Mouse (Mus musculus) T-helper 17 cell (primary cell): ENCODE data around the gene Ccdc71.

ENCODE experiments used
- in situ Hi-C, 2 experiments: fragments of 300-600 bp; cut with MboI, MseI; formaldehyde crosslinking; loops; 1 replicate in 1 of 2; 2 replicates in 1 of 2; pipeline ENCODE4 v1.15.1; 2025; ENCODE audit warnings: high pct_unique_total_duplicates in 2 of 2

Gene Ccdc71

DNA sequence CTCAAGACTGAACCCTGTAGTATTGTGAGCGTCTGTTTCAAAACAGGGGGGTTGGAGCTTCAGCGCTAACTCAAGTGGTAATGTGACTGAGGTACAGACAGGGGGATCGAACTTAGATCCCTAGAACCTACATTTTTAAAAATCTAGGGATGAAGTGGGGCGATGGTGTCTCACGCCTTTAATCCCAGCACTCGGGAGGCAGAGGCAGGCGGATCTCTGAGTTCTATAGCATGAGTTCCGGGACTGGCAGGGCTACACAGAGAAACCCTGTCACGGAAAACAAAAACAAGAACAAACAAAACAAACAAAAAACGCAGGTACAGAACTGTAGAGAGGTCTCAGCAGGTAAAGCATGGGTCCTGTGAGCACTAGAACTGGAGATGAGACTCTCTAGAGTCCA is 3.4 kb upstream of the Ccdc71 start:
- in situ Hi-C loops, result no loop called here

DNA sequence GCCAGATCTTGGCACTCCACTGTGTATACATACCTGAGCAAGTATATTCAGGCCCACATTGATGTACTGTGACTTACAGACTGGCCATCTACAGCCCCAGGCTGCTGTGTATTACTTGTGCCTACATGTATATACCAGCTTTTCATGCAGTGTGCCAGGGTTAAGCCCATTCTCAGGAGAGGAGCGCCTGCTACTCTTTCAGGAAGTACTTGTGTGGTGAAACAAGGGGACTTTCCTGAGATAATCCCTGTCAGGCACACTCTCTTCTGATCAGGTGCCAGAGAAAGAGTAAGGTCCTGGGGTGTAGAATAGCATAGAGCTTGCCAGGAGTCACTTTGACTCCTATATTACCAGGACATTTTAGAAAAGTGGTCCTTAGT is 398 bp upstream of the Ccdc71 start:
- in situ Hi-C loops, result no loop called here

DNA sequence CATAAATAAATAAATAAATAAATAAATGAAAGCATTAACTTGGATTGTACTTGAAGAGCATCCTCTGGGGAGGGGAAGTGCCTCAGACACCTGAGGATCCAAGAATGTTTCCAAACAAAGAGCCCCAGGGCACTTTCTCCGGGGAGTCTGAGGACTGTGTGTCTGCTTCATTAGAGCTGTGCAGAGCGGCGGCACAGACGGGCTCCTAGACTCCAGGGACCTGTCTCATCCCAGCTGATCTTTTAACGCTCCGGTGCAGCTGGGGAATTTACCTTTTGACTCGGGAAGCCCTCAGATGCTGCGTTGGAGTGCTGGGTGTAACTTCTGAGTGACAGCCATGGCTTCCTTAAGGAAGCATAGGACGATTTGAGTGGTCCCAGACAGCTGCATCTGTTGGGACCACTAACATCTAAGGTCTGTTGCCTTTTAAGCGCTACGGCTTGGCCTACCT is 879 bp downstream of the Ccdc71 start, which contains the start of gene Klhdc8b:
Klhdc8b (minus strand) TSS at position 401 of the 451 bp plus-strand sequence.
- in situ Hi-C loops, result no loop called here

DNA sequence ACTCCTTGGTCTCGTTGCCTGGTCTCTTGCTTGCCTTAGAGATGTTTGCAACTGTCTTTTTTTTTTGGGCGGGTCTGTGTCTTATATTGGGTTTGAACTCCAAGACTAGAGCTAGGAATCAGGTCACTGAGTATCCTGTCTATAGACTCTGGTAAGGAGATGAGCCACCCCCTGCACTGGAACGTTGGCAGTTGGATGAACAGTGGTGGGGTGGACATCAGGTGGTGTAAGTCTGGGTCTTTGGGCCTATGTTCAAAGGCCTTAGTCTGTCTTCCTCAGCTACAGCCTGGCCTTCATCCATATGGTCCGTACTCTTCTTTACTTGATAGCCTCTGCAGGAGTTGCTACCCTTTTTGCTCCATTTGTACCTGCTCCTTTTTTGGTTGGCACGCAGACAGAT is 1.3 kb downstream of the Ccdc71 start:
- in situ Hi-C loops, result no loop called here

DNA sequence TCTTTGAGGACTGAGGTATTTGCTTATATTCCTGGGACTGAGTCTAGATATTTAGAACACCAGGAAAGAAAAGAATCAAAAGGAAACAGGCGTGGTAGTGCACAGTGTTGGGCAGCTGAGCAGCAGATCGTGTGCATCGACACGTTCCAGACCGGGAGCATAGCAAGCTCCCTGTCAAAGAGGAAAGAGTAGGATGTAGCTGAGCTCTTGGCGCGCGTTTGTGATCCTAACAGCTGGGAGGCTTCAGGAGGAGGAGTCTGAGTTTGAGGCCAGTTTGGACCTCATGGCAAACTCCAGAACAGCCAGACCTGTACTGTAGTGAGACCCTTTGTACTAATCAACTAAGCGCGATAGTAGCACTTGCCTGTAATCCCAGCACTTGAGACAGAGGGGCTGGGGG is 1.9 kb downstream of the Ccdc71 start:
- in situ Hi-C loops, result no loop called here

DNA sequence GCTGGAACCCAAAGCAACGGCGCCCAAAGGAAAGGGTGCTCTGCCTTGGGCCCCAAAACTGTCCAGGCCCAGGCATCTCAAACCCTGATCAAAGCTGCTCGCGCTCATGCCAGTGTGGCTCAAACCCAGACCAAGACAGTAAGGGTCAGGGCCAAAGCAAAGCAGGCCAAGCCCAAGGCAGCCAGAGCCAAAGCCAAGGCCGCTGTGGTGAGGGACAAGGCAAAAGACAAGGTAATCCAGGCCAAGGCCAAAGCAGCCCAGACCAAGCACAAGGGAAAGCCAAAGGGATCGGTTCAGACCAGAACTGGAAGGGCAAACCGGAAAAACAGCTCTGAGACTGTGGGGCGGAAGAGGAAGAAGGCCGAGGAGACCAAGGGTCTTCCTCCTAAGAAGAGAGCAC is 3.4 kb downstream of the Ccdc71 start:
- in situ Hi-C loops, result no loop called here

DNA sequence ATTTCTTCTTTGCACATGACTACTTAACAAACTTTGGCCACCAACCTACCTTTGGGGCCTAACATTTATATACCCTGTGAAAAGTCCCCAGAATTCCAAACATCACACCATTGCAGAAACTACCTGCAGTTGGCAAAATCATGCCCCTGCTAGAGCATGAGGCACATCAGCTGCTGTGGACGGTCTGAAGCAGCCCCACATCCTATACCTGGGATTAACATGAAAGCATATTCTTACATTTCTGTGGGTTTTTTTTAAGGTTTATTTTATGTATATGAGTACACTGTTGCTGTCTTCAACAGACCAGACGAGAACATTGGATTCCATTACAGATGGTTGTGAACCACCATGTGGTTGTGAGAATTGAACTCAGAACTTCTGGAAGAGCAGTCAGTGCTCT is 5.9 kb downstream of the Ccdc71 start:
- in situ Hi-C loops, result no loop called here

DNA sequence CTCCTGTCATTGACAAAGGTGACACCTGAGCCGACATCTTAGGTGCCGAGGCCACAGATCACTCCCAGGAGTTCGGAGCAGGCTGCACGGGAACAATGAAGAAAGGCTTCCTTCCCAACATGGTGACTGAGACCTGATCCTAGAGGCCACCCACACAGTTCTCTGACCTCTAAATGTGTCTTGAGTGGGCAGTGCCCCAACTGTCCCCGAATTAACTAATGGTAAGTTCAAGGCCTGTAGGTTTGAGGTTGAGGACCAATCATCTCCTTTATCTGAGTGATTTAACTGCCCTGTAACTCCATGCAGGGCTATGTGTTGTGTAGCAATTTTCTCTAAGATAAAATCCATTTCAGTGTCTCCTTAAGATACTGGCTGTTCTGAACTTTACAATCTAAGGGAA is 9.1 kb downstream of the Ccdc71 start:
- in situ Hi-C loops, result no loop called here

DNA sequence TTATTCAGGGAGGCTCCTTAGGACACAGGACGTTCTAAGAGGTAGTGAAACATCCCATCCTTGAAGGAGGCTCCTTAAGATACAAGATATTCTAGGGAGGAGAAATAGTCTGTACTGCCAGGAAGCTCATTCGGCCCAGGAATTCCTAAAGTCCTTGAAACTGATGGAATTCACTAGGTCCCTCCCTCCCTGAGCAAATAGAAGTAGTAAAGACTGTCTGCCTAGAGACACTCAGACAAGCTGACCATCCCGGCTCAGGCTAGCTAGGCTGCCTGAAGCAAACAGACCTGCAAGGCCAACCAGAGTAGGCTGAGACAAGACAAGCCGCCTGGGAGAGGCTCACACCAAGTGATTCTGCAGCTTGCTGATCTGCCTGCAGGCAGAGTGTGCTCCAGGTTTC is 9.5 kb downstream of the Ccdc71 start:
- in situ Hi-C loops, result no loop called here

DNA sequence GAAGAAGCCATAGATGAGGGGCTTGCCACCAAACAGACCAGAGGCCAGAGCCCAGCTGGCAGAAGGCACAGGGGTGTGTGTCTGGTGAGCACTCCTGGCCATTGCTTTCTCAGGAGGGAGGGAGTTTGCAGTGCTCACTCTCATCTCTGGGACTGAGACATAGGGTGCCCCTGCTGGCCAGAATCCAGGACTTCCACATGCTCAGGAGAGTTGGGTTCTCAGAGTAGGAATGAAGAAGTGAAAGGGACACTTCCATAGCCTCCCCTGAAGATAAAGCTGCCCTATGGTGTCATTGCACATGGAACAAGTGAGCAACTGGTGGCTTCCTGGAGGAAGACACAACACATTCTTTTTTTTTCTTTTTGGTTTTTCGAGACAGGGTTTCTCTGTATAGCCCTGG is 14.2 kb downstream of the Ccdc71 start:
- in situ Hi-C loops, result no loop called here

DNA sequence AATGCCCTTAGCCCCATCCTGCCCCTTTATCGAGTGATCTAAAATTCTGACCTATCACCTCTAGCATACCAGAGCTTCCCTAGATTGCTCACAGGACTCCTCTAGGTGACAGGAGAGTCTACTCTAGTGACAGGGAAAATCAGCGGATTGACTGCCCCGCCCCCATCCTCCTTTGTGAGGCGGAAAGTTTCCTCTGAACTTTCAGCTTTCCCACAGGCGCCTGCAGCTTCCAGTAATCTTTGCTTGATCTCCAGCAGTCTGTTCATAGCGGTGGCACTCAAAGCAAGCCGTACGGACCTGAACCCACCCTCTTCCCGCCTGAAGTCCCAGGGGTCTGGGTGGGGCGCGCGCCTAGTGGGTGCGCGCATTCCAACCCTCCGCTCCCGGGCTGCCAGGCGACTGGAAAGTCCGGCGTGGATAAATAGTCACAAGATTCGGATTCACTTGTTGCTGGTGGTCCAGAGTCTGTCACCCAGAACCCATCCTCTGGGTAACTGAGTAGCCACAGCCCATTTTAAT is 18.4 kb downstream of the Ccdc71 start:
- in situ Hi-C loops, result no loop called here

DNA sequence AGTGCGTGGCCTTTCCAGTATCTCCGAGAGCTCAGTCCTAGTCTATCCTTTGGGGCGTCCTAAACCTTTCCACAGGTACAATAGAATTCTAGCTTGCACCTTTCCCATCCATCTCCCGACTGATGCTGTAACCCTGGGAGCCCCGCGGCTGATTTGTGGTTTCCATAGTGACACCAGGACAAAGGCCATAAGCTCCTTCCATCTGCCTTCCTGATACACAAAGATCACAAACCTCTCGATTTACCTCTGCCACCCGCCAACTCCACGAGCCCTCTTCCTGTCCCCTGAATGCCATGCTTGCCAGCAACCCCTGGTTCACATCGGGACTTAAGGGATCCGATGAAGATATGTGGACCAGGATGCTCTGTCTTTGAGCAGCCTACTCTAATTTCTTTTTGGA is 18.9 kb downstream of the Ccdc71 start:
- in situ Hi-C loops, result no loop called here

DNA sequence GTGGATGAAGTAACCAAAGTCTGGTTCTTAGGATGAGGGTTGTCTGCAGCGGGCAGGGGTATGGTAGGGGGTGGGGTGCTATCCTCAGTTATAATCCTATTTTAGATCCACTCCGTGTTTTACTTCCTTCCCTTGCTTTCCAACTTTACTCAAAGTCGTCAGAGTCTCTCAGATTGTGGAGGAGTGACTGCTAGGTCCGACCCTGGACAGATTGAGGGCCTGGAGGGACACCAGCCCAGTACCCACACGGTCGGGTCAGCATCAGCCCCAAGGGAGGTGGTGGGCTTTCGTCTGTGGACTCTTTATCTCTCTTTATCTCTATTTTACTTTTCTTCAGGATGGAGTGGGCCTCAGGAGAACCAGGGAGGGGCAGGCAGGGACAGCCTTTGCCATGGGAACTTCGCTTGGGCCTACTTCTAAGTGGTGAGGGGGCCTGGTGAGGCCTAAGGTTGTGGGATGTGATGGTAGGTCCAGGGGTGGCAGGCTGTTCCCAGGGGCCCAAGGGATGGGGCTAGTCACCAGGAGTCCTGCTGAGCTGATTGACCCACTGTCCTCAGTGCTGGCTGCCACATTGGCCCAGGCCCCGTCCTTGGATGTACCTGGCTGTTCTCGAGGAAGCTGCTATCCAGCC is 19.5 kb downstream of the Ccdc71 start, which contains the start of gene Lamb2:
Lamb2 (plus strand) TSS at position 16 of the 631 bp plus-strand sequence.
- in situ Hi-C loops, result no loop called here

DNA sequence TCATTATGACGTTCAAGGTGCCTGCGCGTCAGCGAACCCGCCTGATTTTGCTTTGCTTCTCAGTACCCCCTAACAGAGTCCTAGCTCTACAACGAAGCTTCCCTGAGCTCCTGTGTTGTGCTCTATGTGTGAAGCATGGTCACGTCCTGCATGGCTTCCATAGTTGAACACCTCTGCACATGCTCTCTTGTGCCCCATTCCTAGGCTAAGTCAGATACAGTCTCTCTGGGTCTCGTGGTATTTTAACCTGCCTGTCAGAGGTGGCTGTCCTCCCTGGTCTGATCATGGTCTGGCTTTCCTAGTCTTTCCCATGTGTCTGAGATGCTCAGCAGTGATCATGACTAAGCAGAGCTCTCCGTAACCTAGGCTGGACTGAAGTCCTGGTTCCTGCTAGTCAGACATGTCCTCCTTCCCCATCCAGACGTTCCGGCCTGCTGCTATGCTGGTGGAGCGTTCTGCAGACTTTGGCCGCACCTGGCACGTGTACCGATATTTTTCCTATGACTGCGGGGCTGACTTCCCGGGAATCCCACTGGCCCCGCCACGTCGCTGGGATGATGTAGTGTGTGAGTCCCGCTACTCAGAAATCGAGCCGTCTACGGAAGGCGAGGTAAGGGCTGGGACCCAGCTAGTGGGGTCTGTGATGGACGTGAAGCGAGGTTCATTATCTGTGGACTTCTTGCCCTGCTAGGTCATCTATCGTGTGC is 20.6 kb downstream of the Ccdc71 start:
- in situ Hi-C loops, result no loop called here

DNA sequence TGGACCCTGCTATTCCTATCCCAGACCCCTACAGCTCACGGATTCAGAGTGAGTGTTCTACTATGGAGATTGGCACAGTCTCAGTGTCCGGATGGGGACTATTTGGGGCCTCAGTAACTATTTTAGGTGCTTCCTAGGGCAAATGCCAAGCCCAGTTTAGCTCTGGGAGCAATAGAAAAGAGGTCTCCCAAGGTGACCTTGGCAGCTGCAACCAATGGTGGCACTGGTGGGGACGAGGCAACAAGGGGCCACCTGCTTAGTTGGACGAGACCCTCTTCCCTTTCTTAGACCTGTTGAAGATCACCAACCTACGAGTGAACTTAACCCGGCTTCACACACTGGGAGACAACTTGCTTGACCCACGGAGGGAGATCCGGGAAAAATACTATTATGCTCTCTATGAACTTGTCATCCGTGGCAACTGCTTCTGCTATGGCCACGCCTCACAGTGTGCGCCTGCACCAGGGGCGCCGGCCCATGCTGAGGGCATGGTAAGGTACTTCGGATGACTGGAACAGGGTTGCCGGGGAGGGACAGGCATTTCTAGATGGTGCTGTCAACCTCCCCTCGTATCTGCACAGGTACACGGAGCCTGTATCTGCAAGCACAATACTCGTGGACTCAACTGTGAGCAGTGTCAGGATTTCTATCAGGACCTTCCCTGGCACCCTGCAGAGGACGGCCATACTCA is 21.3 kb downstream of the Ccdc71 start:
- in situ Hi-C loops, result no loop called here

DNA sequence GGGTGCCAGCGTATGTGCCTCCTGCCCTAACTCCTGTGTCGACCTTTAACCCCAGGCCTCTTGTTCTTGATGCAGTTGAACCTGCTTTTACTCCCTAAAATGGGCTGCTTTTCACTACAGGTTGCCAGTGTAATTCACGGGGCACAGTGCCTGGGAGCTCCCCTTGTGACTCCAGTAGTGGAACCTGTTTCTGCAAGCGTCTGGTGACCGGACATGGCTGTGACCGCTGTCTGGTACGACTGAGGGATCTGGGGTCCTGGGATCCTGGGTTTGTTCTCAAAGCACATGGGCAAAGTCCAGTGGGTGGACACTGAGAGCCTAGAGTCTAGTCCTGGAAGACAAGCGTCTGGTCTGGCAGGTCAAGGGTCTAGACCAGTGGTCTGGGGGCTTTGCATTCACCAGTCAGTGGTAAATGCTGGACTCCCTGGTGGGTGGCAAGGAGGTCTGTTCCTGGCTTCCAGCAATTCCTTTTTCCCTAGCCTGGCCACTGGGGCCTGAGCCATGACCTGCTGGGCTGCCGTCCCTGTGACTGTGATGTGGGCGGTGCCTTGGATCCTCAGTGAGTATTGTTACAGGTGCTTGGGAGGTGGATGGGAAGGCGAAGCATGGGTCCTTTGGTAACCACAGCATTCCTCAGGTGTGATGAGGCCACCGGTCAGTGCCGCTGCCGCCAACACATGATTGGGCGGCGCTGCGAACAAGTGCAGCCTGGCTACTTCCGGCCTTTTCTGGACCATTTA is 22.9 kb downstream of the Ccdc71 start:
- in situ Hi-C loops, result no loop called here

DNA sequence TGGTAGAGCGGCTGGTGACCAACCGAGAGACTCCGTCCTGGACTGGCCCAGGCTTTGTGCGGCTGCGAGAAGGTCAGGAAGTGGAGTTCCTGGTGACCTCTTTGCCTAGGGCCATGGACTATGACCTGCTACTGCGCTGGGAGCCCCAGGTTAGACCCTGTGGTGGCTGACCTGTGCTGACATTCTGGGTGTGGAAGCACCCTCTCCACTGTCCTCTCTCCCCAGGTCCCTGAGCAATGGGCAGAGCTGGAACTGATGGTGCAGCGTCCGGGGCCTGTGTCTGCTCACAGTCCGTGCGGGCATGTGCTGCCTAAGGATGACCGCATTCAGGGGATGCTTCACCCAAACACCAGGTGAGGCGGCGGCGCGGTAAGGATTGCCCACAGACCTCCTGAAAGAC is 23.7 kb downstream of the Ccdc71 start:
- in situ Hi-C loops, result no loop called here

DNA sequence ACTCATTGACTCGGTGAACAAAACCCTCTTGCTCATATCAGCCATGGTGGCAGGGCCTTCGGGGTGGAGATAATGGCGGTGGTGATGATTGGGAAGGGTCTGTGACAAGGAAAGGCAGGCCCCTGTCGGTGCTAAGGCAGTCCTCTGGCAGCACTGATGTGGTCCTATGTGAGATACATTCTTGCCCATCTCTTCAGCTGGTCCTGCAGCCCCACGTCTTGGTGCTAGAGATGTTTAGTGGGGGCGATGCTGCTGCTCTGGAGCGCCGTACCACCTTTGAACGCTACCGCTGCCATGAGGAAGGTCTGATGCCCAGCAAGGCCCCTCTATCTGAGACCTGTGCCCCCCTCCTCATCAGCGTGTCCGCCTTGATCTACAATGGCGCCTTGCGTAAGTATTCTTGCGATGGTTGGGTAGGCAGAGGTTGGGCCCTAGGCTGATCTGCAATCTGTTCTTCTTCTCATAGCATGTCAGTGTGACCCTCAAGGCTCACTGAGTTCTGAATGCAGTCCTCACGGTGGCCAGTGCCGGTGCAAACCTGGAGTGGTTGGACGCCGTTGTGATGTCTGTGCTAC is 25.1 kb downstream of the Ccdc71 start:
- in situ Hi-C loops, result no loop called here

DNA sequence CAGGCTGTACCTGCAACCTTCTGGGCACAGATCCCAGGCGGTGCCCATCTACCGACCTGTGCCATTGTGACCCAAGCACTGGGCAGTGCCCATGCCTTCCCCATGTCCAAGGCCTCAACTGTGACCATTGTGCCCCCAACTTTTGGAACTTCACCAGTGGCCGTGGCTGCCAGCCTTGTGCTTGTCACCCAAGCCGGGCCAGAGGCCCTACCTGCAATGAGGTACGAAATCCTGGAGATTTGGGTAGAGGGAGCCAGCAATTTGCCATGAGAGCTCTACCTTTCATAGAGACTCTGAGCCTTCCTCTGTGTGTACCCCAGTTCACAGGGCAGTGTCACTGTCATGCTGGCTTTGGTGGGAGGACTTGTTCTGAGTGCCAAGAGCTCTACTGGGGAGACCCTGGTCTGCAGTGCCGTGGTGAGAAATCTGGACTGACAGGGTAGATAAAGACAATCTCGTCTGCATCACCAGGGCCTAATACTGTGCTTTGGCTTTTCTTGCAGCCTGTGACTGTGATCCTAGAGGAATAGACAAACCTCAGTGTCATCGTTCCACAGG is 26.7 kb downstream of the Ccdc71 start:
- in situ Hi-C loops, result no loop called here

DNA sequence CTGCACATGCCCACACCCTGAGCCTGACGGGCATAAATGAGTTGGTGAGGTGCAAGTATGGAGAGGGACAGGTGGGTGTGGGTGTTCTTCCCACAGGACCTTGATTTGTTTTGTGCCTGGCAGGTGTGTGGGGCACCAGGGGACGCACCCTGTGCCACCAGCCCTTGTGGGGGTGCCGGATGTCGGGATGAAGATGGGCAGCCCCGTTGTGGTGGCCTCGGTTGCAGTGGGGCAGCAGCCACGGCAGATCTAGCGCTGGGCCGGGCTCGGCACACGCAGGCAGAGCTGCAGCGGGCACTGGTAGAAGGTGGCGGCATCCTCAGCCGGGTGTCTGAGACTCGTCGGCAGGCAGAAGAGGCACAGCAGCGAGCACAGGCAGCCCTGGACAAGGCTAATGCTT is 28.1 kb downstream of the Ccdc71 start:
- in situ Hi-C loops, result no loop called here

DNA sequence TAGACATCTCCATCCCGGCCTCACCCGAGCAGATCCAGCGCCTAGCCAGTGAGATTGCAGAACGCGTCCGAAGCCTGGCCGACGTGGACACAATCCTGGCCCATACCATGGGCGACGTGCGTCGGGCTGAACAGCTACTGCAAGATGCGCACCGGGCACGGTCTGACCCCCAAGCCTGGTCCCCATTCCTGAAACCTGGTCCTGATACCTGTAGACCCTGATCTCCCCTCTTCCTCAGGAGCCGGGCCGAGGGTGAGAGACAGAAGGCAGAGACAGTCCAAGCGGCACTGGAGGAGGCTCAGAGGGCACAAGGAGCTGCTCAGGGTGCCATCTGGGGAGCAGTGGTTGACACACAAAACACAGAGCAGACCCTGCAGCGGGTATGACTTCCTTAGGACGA is 28.9 kb downstream of the Ccdc71 start:
- in situ Hi-C loops, result no loop called here
